Mouse (Mus musculus) hindbrain, embryonic 10.5 days (tissue): ENCODE measurements at regions not wholly inside any gene's neighbourhood (a gene's known extent, or its start where the extent isn't known, plus 50 kb on each side); places are given as distances from the start of the nearest gene placed in this dataset.
A peak's percentile ranks its signal among the peaks of the same experiment; 100 is the strongest.

Source experiments
- DNase-seq: peaks from one replicate; pipeline ENCODE4 v3.0.0-alpha.2; 2017; ENCODE audit warnings: low spot score
- H3K27ac ChIP-seq: fragments of 300-500 bp; sonication (generic); 2 replicates; pipeline ENCODE4 v1.5.1; 2016; ENCODE audit warnings: mild to moderate bottlenecking, moderate library complexity
- H3K27me3 ChIP-seq: fragments of 300-500 bp; sonication (generic); 2 replicates; pipeline ENCODE4 v1.6.1; 2016; ENCODE audit warnings: mild to moderate bottlenecking; ENCODE audit not compliant: poor library complexity, insufficient read depth, severe bottlenecking
- H3K36me3 ChIP-seq: fragments of 300-500 bp; sonication (generic); 2 replicates; pipeline ENCODE4 v1.6.1; 2016; ENCODE audit warnings: mild to moderate bottlenecking, moderate library complexity
- H3K4me1 ChIP-seq: fragments of 300-500 bp; sonication (generic); replicated peaks from 2 replicates; pipeline ENCODE4 v1.6.1; 2016; ENCODE audit warnings: mild to moderate bottlenecking
- H3K4me3 ChIP-seq: fragments of 300-500 bp; sonication (generic); 2 replicates; pipeline ENCODE4 v1.5.1; 2016; ENCODE audit warnings: mild to moderate bottlenecking, moderate library complexity
- H3K9me3 ChIP-seq: fragments of 300-500 bp; sonication (generic); 2 replicates; pipeline ENCODE4 v1.6.1; 2016; ENCODE audit warnings: mild to moderate bottlenecking, moderate library complexity
- WGBS: fragments of 180-500 bp; shearing (Covaris S2); methylation state at CpG from one replicate; pipeline ENCODE4 v1.1.7; 2016; 5-methylcytosine and 5-hydroxymethylcytosine counted together

DNA sequence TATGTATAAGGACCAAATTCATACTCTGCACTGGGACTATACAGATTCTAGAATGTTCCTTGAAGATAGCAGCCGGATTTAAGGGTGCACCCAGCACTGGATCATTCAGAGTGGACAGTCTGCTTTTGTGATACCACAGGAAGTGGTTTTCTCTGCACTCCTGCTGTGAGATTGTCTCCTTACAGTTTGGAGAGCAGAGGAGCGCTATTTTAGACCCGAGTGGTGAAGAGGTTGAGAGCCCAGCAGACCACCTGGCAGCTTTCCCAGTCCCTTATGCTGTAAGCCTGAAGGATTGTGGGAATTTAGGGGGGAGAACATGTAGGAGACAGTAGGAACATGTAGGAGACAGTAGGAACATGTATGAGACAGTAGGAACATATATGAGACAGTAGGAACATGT lies 147.5 kb upstream of the Zmiz1 start:
- WGBS, result 78% methylated on average over 3 of the region's 3 CpGs
- no peak overlapping the region for H3K4me3 ChIP-seq
- H3K27me3 ChIP-seq, result peaks cover 57% of the 10 kb centered on the region
- H3K9me3 ChIP-seq, result no peaks in the 10 kb centered on the region
- no peaks in the 10 kb centered on the region for H3K36me3 ChIP-seq
- peaks cover 58% of the 10 kb centered on the region for H3K4me1 ChIP-seq
- H3K27ac ChIP-seq, result peak overlapping the region; percentile 30
- no peak for DNase-seq

DNA sequence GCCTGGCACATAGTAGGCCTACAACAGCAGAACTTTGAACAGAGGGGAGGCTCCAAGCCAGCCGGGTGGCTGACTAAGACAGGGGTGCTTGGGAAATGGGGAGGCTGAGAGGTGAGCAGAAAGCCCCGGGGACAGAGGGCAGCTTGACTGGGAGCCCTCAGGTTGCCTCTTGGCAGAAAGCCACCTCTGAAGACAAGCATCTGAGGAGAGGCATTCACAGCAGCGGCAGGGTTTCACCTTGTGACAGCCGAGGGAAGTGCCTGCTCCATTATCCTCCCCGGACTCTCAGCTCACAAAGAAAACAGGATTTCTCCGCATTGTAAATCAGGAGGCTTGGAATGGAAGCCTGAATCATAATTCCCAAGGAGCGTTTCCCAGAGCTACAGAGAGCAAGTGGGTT lies 146.8 kb upstream of the Zmiz1 start:
- WGBS, result 30% methylated on average over 7 of the region's 7 CpGs
- H3K27ac ChIP-seq, result peak overlapping the region; percentile 30

DNA sequence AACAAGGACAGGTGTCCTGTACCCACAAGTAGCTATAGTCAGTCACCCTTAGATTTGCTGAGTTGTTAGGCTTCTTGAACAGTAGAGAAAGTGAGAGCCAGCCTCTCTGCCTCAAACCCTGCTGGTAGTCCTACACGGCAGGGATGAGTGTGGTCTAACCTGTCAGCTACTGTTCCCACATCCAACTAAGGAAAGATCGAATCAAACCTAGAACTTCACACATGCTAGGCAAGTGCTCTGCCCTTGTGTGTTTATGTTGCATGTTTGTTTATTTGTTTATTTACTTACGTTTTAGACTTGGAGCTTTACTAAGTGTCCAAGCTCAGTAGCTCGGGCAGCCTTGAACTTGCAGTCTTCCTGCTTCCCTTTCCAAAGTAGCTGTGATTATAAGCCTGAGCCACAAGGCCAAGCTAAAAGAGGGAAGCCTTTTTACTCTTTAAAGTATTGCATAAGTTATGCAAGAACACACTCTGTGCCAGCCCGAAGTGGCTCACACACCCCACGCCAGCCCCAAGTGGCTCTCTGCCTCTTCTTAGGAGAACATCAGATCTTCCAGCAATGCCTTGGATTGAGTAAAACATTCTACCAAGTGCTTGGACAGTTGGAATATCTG lies 146.1 kb upstream of the Zmiz1 start:
- H3K4me3 ChIP-seq, result no peak overlapping the region
- H3K27ac ChIP-seq, result peak overlapping the region; percentile 30
- DNase-seq, result no peak
- H3K27me3 ChIP-seq, result peaks cover 63% of the 10 kb centered on the region
- no peaks in the 10 kb centered on the region for H3K9me3 ChIP-seq
- H3K36me3 ChIP-seq, result no peaks in the 10 kb centered on the region
- H3K4me1 ChIP-seq, result peaks cover 58% of the 10 kb centered on the region
- WGBS, result 90% methylated on average over 6 of the region's 6 CpGs

More for the DNA sequence above, 146.8 kb upstream of the Zmiz1 start:
- Histone ChIP-seq H3K4me1 (peaks cover 58% of the 10 kb centered on the region), H3K9me3 (no peaks in the 10 kb centered on the region), H3K36me3 (no peaks in the 10 kb centered on the region), H3K27me3 (peaks cover 61% of the 10 kb centered on the region), H3K4me3 (no peak overlapping the region)
- DNase-seq, result no peak

DNA sequence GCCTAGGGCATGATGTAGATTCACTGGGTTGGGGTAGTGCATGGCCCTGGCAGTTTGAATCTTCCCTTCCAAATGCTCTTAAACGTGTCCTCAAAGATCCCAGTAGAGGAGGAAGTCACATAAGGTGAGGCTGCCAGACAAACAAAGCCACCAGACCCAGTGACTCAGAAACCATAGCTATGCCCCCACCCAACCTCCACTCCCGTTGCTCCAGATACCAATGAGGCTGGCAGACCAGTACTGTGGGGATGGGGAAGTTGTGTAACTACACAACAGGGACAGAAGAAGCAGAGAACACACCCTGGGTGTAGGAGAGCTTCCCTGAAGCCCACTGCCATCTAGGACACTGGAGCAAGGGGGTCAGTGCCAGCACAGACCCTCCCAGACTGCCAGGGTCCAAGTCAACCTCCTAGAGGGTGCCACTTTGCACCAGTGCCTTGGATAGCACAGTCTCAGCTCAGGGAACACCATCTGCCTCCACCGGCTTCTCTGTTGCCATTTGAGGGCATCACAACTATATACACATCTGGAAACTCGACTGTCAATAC lies 145.2 kb upstream of the Zmiz1 start:
- no peaks in the 10 kb centered on the region for H3K36me3 ChIP-seq
- no peak for DNase-seq
- WGBS, result 87% methylated on average over 4 of the region's 4 CpGs
- H3K27ac ChIP-seq, result peak overlapping the region; percentile 30
- H3K9me3 ChIP-seq, result no peaks in the 10 kb centered on the region
- H3K4me3 ChIP-seq, result no peak overlapping the region
- peaks cover 62% of the 10 kb centered on the region for H3K4me1 ChIP-seq
- peaks cover 63% of the 10 kb centered on the region for H3K27me3 ChIP-seq

DNA sequence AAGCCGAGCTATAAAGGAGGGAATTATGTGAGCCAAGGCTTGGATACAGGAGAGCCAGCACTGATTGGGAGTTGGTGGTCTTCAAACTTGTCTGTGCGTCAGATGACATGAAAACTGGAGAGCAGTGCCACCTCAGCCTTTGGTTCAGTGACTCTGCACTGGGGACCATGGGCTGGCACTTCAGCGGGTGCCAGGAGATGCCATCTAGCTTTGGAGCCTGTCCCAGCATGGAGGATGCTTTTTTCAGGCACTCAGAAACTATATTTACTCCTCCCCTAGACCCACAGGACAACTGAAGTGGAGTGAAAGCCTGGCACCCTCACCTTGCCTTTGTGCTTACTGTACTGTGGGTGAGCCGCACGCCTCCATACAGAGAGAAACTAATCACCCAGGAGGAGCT lies 142.5 kb upstream of the Zmiz1 start:
- no peak overlapping the region for H3K4me3 ChIP-seq
- peaks cover 62% of the 10 kb centered on the region for H3K27me3 ChIP-seq
- WGBS, result 93% methylated on average over 5 of the region's 5 CpGs
- H3K4me1 ChIP-seq, result peaks cover 73% of the 10 kb centered on the region
- H3K36me3 ChIP-seq, result no peaks in the 10 kb centered on the region
- no peak for DNase-seq
- H3K27ac ChIP-seq, result peak overlapping the region; percentile 99
- H3K9me3 ChIP-seq, result no peaks in the 10 kb centered on the region

DNA sequence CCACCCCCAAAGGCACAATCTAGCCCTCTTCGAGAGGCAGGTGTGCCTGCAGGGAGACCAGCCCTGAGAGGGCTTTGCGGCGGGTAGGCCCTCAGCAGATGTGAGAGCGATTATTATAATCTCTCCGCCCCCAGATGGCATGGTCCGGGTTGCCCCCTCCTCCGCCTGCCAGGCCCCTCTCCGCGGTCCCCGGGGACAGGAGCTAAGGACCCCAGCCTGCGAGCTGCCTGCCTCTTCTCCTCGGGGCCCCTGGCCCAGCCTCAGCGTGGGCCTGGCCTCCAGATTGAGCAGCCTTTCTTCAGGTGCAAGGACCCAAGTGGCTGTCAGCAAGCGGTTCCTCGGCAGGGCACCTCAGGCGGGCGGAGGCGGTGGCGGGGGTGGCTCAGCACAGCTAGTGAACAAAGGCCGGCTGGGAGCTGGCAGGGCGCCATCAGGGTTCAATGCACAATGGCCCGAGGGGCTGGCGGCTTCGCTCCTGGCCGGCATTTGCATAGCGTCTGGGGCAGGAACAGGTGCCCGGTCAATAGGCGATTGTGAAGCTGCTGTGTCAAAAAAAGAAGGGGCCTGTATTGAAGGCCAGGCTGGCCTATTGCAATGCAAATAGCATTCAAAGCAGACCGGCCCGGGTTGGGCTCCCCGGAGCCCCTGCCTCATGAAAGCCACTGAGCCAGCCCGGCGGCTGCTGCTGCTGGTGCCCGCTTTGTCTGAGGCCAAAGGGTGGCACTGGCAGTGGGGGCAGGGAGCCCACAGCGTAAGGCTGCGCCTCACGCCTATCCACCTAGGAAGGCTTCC lies 141.1 kb upstream of the Zmiz1 start:
- DNase-seq, result peak; percentile 95
- Histone ChIP-seq H3K4me1 (peaks cover 73% of the 10 kb centered on the region), H3K9me3 (no peaks in the 10 kb centered on the region), H3K27me3 (peaks cover 53% of the 10 kb centered on the region), H3K36me3 (no peaks in the 10 kb centered on the region), H3K4me3 (peak overlapping the region; percentile 44), H3K27ac (peak overlapping the region; percentile 99)
- under 1% methylated on average over 37 of the region's 37 CpGs for WGBS

DNA sequence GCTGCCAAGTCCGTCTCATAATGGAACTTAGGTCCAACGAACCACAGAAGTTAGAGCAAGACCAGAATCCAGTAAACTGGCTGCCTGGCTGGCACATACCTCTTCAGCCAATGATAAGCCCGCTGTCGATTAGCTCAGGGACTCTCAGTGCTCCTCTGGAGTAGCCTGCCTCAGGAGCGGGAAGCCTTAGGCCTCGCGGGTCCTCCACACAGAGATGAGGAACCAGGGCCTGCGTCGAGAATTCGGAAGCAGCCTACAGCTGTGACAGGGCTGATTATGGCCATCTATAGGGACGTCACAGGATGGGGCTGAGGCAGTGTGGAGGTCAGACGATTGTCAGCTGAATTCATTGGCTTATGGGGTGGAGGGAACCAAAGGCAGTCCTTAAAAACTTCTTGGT lies 140.1 kb upstream of the Zmiz1 start:
- Histone ChIP-seq H3K4me1 (peaks cover 83% of the 10 kb centered on the region), H3K27me3 (peaks cover 45% of the 10 kb centered on the region), H3K27ac (peak overlapping the region; percentile 99), H3K4me3 (no peak overlapping the region), H3K9me3 (no peaks in the 10 kb centered on the region), H3K36me3 (no peaks in the 10 kb centered on the region)
- 48% methylated on average over 12 of the region's 12 CpGs for WGBS
- DNase-seq, result peak; percentile 33

DNA sequence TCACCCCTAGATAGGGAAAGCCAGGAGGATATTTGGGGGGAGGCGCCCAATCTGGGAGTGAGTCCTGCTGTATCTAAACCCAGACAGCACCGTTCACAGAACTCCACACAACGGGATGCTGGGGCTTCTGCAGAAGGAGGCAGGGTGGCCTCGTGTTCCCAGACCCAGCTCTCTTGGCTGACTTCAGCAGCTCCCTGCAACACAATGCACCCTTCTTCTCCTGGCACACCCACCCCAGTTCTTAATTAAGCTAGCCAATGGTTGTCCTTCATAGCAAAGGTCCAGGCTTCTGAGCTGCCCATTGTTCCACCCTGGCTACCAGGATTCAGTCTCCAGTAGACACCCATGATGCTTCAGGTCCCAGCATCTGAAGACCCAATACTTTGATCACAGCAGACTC lies 138.8 kb upstream of the Zmiz1 start:
- H3K4me3 ChIP-seq, result no peak overlapping the region
- no peak for DNase-seq
- H3K27me3 ChIP-seq, result peaks cover 39% of the 10 kb centered on the region
- peaks cover 82% of the 10 kb centered on the region for H3K4me1 ChIP-seq
- 73% methylated on average over 4 of the region's 4 CpGs for WGBS
- peak overlapping the region; percentile 99 for H3K27ac ChIP-seq
- H3K9me3 ChIP-seq, result no peaks in the 10 kb centered on the region
- no peaks in the 10 kb centered on the region for H3K36me3 ChIP-seq

DNA sequence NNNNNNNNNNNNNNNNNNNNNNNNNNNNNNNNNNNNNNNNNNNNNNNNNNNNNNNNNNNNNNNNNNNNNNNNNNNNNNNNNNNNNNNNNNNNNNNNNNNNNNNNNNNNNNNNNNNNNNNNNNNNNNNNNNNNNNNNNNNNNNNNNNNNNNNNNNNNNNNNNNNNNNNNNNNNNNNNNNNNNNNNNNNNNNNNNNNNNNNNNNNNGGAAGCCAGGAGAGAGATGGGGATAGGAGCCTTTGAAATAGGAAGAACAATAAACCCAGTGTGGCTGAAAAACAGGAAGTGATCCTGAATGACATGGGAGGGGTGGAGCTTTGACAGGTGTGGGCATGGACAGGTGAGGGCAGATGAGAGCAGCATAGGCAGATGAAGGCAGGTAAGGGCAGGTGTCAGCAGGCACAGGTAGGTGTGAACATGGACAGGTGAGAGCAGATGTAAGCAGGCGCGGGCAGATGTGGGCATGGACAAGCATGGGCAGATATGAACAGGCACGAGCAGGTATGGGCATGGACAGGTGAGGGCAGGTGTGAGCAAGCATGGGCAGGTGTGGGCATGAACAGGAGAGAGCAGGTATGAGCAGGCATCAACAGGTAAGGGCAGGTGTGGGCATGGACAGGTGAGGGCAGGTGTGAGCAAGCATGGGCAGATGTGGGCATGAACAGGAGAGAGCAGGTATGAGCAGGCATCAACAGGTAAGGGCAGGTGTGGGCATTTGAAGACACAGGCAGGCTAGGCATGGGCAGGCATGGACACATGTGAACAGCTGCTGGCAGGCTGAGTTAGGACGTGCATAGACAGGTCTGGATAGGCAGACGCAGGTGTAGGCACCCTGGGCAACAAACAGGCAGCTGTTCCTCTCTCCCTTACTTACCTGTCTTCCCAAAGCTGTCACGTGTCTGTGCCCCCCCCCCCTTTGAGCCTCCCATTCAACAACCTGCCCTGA lies 135.2 kb upstream of the Zmiz1 start:
- Histone ChIP-seq H3K27me3 (peaks cover 12% of the 10 kb centered on the region), H3K4me3 (no peak overlapping the region), H3K4me1 (peaks cover 58% of the 10 kb centered on the region), H3K36me3 (no peaks in the 10 kb centered on the region), H3K27ac (peak overlapping the region; percentile 73), H3K9me3 (no peaks in the 10 kb centered on the region)
- 85% methylated on average over 6 of the region's 6 CpGs for WGBS
- no peak for DNase-seq

DNA sequence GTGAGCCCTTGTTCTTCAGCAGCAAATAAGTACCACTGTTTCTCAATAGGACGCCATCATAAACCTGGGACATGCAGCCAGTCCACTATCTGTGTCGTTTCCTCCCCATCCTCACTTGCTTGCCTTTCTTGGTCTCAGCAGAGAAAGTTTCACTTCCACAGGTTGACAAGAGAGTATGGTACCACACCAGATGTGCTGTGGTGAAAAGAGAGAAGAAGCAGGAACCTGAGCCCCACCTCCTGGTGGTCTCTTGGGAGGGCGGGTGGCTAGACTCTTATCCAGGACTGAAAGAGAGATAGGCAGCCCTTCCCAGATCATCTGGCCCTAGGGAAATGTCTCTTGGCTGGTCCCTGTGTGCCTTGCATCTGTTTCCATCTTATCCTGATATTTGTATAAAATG lies 133.1 kb upstream of the Zmiz1 start:
- Histone ChIP-seq H3K27ac (no peak overlapping the region), H3K4me1 (peaks cover 38% of the 10 kb centered on the region), H3K36me3 (no peaks in the 10 kb centered on the region), H3K4me3 (no peak overlapping the region), H3K27me3 (peaks cover 2% of the 10 kb centered on the region; the same call in 1 of the 2 replicates), H3K9me3 (no peaks in the 10 kb centered on the region)
- 88% methylated on average over 3 of the region's 3 CpGs for WGBS
- no peak for DNase-seq

DNA sequence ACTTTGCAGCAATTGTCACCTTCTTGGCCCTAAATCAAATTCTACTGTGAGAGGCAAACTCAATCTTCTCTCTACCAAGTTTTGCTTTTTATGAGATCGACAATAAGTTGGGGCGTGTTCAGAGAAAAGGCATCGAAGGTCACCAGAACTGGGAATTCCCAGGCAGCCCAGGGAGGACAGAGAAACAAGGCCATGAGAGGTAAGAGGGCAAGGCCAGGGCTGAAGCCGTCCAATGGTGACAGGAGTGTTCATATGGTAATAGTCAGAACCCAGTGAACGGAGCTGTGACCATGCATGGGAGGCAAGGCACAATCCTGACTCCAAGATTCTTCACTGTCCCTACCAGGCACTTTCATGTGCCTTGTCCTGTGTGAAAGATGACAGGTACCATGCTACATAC lies 130.8 kb upstream of the Zmiz1 start:
- no peaks in the 10 kb centered on the region for H3K9me3 ChIP-seq
- no peaks in the 10 kb centered on the region for H3K27me3 ChIP-seq
- no peaks in the 10 kb centered on the region for H3K36me3 ChIP-seq
- DNase-seq, result no peak
- peaks cover 20% of the 10 kb centered on the region for H3K4me1 ChIP-seq
- 75% methylated on average over 5 of the region's 5 CpGs for WGBS
- no peak overlapping the region for H3K4me3 ChIP-seq
- 0 out of 2 replicates have a peak overlapping the region, but pooled peaks have one; percentile 40 for H3K27ac ChIP-seq

DNA sequence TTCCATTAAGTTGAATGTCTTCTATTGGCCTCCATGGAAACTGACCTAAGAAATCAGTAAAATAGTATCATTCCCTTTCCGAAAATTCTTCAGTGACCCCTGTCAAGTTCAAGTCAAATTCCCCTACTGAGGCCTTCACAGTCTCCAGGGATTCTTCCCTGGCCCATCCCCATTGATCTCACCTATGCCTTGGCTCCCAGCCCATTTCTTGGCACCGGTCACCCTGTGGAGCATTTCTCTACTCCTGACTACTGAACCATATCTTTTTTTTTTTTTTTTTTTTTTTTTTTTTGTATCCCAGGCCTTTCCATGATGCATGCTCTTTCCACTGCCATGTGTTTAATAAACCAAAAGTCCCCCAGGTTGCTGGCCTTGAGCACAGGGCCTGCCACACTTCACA lies 124.8 kb upstream of the Zmiz1 start:
- 92% methylated on average over 2 of the region's 2 CpGs for WGBS
- H3K4me1 ChIP-seq, result peaks cover 23% of the 10 kb centered on the region
- no peak for DNase-seq

More for the DNA sequence above, 124.8 kb upstream of the Zmiz1 start:
- H3K36me3 ChIP-seq, result no peaks in the 10 kb centered on the region
- H3K27ac ChIP-seq, result no peak overlapping the region
- no peak overlapping the region for H3K4me3 ChIP-seq
- peaks cover 6% of the 10 kb centered on the region; the same call in 1 of the 2 replicates for H3K9me3 ChIP-seq
- H3K27me3 ChIP-seq, result no peaks in the 10 kb centered on the region
